Mouse (Mus musculus) hematopoietic stem cell, adult 5-6 weeks (primary cell): ENCODE measurements around the gene Cdc6. TPM values are rescaled to one million over a fixed set of nuclear protein-coding genes. Genes with fewer than 3 reads are reported as not detected.
A peak's percentile ranks its signal among the peaks of the same experiment; 100 is the strongest.

Experiments used
- ATAC-seq, 2 experiments: fragments of 125-278 bp in 1 of 2; replicated peaks in 1 of 2; 2 replicates each; pipeline ENCODE4 v1.8.0; 2016 to 2017; ENCODE audit warnings: inconsistent platforms in 2 of 2, mild to moderate bottlenecking in 2 of 2, moderate number of reproducible peaks in 2 of 2, low read depth in 1 of 2, moderate TSS enrichment in 1 of 2; ENCODE audit not compliant: low FRiP score in 2 of 2, poor library complexity in 2 of 2, severe bottlenecking in 2 of 2, insufficient read depth in 1 of 2, low TSS enrichment in 1 of 2
- total RNA-seq: library from RNA; stranded (forward); fragments of 172-1452, 232-1000 nt; gene quantifications from 2 replicates; pipeline ENCODE4 v1.2.3, GENCODE M21; 2017

The Cdc6 gene
- total RNA-seq, 1 experiment from 2014 or later: 30.6 TPM

DNA sequence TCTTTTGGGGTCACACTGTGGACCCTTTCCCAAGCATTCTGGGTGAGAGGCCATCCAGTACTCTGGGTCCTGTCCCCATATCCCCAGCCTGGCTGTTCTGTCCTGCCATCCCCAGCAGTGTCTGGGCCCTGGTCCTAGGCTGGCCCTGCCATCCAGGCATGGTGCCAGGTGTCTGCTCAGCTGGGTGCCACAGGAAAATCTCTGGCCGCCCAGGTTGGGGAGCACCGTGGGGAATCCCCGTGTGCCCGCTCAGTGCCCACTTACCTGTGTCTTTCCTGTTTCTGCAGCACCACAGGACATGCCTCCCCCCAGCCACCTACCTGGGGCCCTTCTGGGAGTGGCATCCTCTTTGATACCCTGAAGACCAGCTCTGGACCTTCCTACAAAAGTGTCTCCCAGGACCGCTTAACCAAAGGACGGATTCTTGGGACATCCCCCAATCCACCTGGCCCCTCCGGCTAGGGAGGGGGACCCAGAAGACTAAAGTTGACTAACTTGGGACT is 42.4 kb downstream of the Cdc6 start:
- ATAC-seq: no peak

DNA sequence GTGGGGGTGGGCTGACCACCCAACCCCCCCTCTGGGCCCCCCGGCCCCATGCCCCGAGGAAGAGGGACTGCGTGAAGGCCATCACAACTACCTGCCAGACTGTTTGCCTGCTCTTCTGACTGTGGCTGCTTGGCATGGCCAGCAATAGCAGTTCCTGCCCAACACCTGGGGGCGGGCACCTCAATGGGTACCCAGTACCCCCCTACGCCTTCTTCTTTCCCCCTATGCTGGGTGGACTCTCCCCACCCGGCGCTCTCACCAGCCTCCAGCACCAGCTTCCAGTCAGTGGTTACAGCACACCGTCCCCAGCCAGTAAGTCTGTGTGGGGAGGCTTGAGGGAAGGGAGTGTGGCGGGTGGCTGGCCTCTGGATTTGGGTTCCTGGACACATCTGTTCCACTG is 42.9 kb downstream of the Cdc6 start:
- ATAC-seq: no peak

DNA sequence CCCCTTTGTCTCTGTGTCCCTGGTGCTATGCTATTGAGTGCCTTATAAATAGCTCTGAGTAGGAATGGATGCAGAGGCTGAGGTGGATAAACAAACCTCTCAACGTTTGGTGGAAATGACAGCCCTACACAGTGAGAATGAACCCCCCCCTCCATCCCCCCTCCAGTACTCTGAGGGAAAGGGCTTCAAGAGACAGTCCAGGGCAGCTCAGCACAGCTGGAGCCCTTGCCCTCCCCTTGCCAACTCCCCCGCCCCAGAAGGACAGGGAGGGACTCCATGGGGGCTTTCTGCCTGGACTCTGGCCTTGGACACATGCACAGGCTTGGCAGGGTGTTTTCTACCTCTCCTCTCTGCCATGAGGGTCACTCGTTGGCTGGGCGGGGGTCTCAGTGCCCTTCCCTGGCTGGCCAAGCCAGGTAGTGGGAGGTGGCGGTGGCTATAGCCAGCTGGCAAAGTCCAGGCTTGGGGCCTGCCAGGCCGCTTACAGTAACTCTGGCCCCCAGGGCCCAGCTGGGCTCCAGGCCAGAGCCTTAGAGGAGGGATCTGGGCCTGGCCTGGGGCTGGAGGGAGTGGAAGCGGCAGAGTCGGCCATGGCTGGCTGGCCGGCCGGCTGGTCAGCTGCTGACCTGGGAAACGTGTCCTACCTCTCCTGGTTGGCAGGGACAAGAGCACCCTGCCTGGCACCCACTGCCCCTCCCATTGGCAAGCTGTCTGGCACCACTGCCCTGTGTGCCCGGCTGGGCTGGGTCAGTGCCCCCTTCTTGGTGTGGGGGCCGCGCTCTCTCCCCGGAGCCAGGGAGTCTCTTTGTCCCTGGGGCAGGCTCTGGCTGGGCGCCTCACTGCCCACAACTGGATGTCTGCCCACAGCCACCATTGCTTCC is 43.7 kb downstream of the Cdc6 start:
- no peak for ATAC-seq

DNA sequence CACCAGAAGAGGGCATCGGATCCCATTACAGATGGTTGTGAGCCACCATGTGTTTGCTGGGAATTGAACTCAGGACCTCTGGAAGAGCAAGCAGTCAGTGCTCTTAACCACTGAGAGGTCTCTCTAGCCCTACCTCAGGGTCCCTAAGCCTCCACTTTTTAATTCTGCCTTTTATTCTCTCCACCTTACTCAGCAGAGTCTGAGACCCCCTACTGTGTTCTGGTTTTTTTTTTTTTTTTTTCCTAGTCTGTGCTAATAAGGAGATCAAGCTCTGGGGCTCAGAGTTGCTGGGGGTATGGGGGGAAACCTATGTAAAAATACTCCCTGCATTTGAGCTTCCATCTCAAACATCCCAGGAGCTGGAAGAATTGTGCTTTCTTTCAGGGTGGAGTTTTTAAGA is 44.5 kb downstream of the Cdc6 start:
- ATAC-seq: no peak

DNA sequence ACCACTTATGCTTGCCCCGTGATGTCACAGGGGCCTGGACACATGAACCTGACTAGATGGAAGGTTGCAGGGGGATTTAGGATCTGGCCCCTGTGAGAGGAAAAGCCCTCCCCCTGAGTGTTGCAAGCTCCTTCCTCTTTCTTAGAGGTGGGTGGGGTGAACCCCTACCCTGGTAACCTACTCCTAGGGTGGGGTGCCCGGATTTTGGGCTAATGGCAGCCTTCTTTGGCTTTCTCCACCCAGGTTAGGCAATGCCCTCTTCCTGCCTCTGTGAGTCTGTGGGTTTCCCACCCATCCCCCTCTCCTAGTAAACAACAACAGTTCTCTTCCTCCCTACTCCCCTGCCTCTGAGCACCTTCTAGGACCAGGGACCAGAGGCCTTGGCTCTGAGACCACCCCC is 45.1 kb downstream of the Cdc6 start:
- ATAC-seq: peak; percentile 18 to 41; a peak in 1 of 4 replicates

DNA sequence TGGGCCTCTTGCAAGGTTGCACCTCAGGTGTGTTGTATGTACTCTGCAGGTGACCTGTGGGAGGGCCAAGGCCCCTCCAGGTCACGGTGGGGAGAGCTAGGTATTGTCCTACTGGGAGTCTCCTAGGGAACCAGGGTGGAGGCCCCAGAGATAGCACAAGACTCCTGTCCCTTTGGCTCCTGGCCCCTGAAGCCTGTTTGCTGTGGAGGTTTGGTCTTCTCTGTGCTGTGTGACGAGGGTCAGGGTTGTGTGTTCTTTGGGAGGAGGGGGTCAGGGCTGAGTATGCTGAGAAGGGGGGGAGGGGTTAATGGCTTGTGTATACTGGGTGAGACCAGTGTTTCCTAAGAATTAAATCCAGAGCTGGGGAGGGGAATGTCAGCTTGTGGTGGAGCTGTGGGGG is 45.8 kb downstream of the Cdc6 start:
- ATAC-seq: no peak

DNA sequence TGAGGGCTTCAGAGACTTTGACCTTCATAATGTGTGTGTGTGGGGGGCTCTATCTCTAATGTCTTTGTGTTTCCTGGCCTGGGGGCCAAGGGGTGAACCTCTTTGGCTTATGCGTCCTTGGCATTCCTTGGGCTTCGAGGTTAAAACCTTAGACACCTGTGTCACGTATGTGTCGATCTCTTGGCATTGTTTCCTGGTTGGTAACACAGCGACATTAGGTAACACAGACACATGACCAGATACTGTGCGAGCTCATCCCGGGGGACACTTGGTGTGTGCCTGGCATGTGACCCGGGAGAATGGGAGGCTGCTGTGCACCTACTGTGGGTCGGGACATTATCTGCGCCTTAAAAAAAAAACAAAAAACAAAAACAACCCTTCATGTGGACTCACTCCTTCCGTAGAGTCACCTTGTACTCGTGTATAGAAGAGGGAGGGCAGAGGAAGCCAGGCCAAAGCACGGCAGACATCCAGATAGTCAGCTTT is 46.3 kb downstream of the Cdc6 start:
- no peak for ATAC-seq

DNA sequence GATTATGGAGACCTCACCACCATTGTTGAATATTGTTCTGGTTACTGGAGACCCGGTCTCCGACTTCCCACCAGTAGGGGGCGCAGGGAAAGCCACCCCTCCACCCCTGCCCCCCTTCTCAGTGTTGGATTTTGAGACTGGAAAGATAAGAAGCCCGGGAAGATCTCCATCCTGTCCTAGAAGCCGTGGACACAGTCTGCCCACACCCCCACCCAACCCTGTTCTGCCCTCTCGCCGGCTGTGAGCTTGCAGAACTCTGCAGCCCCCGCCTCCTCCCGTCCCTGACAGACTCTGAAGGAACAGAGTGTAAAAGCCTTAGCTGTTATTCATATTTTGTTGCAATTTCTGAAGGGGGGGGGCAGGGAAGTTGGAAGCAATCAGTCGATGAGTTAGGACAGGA is 46.8 kb downstream of the Cdc6 start:
- no peak for ATAC-seq

DNA sequence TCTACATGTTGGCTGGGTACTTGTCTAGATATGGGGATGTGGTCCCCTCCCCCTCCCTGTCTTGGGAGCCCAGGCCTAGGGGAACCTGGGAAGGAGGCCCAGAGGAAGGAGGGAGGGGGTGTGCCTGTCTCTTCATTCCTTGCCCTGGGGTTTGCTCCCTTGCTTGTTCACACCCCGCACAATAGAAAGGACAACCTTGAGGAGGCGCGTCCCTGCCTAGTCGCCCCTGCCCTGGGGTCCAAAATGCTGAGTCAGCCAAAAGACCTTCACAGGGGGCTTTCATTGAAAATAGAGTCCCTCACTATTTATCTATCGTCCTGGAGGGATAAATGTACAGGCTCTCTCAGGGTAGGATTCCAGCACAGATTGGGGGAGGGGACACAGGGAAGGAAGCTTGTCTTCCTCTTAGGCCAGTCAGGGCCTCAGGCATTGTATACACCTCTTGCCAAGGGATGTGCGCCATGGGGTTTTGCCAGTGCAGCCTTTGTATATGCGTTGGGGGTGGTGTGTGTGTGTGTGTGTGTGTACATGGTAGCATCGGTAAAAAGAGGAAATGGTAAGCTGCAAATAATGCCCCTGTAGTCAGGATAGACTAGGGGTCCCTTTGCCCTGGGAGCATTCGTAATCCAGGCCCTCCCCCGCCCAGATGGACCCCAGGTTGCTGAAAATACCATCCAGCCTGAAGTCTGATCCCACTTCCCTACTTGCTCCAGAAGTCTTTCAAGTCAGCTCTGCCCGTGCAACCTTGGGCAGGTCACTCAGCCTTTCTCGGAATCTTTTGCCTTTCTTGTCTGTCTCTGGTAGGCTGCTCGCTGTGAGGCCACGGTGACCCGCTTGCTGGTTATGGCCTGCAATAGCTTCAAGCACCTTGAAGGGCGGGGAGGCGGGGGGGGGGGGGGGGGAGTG is 47.5 kb downstream of the Cdc6 start:
- ATAC-seq: no peak

DNA sequence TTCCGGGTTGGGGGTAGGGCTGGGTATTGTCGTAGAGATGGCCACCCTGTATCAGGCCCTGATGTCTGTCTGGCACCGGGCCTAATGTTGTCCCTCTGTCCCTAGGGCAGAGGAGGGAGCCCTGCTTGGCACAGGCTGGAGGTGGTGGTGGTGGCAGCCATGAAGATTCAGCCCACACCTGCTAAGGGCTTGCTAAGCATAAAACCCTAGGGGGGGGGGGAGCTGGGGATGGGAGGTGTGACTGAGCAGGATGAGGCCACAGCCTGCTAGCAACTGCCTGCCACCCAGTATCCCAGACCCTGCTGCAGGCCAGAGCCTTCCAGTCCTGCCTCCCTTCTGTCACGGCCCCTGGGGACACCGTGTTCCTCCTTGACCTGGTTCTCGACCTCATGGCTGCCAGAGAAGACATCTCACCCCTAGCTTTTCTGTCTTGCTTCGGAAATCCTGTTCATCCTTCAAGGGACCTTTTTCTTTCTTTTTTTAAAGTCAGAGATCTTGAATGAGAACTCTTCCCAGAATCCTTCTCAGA is 48.2 kb downstream of the Cdc6 start:
- no peak for ATAC-seq

DNA sequence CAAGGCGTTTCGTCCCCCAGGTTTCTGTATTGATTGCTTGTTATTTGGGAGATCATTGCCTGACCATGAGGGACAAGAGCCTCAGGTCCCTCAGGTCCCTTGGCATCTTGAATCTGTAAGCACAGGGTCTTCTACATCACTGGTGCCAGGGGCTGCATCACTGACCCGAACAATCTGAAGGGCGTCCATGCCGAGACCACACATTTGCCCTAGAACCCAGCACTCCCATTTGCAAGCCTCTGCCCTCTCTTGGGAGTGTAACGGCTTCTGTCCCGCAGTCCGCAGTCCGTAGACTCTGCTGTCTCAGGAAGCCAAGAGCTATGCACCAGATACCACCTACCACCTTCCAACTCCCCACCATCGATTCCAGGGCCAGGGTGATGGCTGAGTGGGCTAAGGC is 48.7 kb downstream of the Cdc6 start:
- ATAC-seq: no peak

DNA sequence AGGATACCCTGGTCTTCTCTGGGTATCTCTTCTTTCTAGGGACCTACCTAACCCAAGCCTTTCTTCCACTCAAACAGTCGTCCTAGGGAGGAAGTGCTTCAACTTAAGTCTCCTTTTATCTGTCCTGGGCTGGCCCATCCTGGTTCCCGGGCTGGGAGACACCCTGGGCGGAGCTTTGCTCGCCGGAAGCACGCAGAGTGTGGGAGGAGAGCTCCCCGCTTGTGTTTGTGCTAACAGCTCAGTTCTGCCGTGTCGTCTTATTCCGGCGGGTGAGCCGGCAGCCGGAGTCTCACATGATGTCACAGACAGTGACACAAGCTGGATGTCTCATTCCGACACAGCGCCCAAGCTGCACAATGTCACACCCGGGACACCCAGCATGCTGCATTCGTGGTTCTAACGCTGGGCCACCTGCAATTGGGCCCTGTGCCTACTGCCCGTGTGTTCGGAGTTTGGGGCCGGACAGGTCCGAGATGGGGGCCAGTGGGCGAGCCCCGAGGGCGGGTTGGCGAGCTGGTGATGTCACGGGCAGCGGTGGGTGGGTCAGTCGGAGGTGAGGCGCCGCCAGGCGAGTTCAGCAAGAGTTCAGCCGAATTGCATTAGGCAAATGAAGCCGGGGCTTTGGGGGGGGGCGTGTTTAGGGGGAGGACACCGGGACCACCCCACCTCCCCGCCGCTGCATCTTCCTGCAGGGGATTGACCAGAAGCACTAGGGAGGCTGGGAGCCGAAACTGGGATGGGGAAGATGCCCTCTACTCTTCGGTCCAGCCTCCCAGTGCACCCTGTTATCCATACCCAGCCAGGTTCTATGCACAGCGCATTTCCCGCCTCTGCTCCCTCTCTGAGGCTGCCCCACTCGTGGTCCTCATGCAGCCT is 52.1 kb downstream of the Cdc6 start:
- peak; percentile 9 to 46; a peak in 3 of 4 replicates for ATAC-seq

DNA sequence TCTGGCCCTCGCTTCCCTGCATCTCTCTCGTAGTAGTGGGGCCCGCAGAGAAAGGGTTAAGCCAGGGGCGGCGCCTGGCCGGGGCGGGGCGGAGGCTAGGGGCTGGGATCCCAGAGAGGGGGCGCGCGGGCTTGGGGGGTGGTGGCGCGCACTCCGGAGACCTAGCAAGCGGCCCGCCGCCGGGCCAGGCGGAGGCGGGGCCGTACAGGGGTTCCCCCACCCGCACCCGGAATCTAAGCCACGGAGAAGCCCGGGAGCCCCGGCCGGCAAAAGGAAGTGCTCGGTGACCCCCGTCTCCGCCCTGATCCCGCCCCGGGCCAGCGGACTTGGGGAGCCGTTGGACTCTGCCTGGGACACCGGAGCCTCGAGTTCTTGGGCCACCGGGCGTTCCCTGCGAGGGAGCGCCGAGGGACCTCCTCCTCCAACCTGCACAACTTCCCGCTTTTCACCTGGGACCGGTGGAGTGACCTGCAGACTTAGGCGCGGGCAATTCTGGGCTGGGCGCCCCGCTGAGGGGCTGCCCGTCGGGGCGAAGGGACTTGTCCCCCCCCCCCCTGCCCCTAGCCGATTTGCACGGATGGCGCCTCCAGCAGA is 52.8 kb downstream of the Cdc6 start:
- peak in 1 of 2 experiments; percentile 0; a peak in 1 of 4 replicates for ATAC-seq

DNA sequence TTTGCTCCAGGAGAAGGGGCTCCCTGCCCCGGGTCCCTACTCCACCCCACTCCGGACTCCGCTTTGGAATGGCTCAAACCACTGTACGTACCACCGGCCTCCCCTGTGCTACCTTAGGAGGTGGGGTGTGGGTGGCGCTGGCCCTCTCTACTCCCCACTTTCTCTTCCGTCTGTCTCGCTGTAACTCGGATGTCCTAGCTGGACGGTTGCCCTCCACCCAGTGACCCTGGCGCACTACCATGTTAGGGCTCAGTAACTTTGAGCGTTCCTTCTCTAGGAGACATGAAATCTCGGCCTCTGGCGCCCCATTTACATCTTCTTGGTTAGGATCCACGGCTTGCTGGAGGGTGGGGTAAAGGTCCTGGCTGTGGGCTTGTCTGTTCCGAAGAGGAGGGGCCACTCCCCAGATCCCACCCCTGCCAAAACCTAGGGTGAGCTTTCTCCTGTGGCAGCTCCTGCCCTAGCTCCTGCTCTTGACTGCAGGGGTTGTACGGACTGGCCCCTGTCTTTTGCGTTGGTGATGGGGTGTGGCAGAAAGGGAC is 53.5 kb downstream of the Cdc6 start:
- no peak for ATAC-seq

DNA sequence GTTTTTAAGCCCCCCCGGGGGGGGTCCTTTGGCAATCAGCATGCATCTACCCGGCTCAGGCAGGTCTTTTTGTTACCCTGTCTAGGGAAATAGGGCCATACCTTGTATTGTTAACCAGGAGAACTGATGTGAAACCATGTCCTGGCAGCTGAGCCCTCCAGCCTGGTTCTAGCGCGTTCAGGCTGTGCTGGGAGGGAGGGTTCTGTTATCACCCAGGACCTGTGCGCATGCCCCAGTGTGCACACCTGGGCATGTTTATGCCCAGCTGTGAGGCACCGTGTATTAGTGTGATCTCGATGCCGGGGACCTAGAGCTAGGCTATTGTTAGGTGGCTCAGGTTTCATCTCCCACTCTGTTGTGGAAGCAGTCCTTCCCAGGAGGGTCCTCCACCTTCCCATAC is 54.2 kb downstream of the Cdc6 start:
- ATAC-seq: no peak

DNA sequence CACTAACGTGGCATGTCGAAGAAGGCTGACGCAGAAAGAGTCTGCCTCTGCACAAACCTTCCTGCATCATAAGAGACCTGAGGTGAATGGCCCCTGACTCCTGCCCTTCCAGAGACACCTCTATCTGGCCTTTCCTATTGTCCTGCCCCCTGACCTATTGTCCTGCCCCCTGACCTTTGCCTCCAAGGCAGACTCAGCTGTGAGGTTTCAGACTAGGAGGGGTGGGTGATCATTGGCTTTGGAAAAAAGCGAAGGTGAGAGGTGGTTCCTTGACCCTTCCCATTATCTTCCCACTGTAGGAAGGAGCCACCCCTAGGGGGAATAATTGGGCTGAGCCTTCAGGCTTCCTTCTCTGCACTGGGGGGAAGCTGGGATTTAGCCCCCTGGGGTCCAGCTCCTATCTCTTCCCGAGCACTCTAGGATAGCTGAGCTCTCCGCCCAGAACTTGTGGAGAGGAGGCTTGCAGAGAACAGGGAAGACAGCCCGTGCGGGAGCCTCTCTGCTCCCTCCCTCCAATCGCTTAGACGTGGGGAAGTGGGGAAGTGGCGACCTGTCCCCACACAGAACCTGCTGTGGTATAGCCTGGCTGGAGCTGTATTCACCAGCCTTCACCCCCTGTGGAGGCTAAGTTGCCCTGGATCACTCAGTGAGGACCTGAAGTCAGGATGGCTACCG is 55.0 kb downstream of the Cdc6 start:
- ATAC-seq: no peak
